Mouse (Mus musculus) embryonic facial prominence, embryonic 14.5 days (tissue): ENCODE measurements at regions not wholly inside any gene's neighbourhood (a gene's known extent, or its start where the extent isn't known, plus 50 kb on each side); places are given as distances from the start of the nearest gene placed in this dataset.

Experiments used
- ATAC-seq: fragments of 200-750 bp; cut with Nextera tagmentation; 2 replicates; pipeline ENCODE4 v1.8.0; 2017; ENCODE audit warnings: low read depth, moderate number of reproducible peaks, moderate TSS enrichment
- DNase-seq: peaks from one replicate; pipeline ENCODE4 v3.0.0-alpha.2; 2015; ENCODE audit warnings: low spot score
- H3K27ac ChIP-seq: fragments of 300-500 bp; sonication (generic); replicated peaks from 2 replicates; pipeline ENCODE4 v1.5.1; 2014; ENCODE audit warnings: low read depth, mild to moderate bottlenecking, low read length, moderate library complexity
- H3K27me3 ChIP-seq: fragments of 300-500 bp; sonication (generic); replicated peaks from 2 replicates; pipeline ENCODE4 v1.6.1; 2014; ENCODE audit warnings: low read length; ENCODE audit not compliant: control insufficient read depth, insufficient read depth
- H3K36me3 ChIP-seq: fragments of 300-500 bp; sonication (generic); 2 replicates; pipeline ENCODE4 v1.6.1; 2014; ENCODE audit warnings: low read length, mixed read lengths; ENCODE audit not compliant: control insufficient read depth, insufficient read depth
- H3K4me1 ChIP-seq: fragments of 300-500 bp; sonication (generic); 2 replicates; pipeline ENCODE4 v1.6.1; 2014; ENCODE audit warnings: antibody characterized with exemption, low read length; ENCODE audit not compliant: control insufficient read depth, insufficient read depth
- H3K4me2 ChIP-seq: fragments of 300-500 bp; sonication (generic); 2 replicates; pipeline ENCODE4 v1.6.1; 2014; ENCODE audit warnings: low read depth, mild to moderate bottlenecking, low read length, moderate library complexity, mixed read lengths
- H3K4me3 ChIP-seq: fragments of 300-500 bp; sonication (generic); 2 replicates; pipeline ENCODE4 v1.5.1; 2014; ENCODE audit warnings: low read depth, mild to moderate bottlenecking, low read length
- H3K9ac ChIP-seq: fragments of 300-500 bp; sonication (generic); 2 replicates; pipeline ENCODE4 v1.6.1; 2014; ENCODE audit warnings: low read depth, mild to moderate bottlenecking, low read length, moderate library complexity, mixed read lengths
- H3K9me3 ChIP-seq: fragments of 300-500 bp; sonication (generic); 2 replicates; pipeline ENCODE4 v1.6.1; 2016; ENCODE audit warnings: low read length; ENCODE audit not compliant: control insufficient read depth
- WGBS: fragments of 180-500 bp; shearing (Covaris S2); extraction: QIAGEN DNeasy Blood & Tissue Kit; methylation state at CpG from one replicate; pipeline ENCODE4 v1.1.7; 2014; 5-methylcytosine and 5-hydroxymethylcytosine counted together

- no peaks in the 10 kb centered on the region for H3K27me3 ChIP-seq
- DNase-seq = no peak
- no peaks in the 10 kb centered on the region for H3K36me3 ChIP-seq
- no peaks in the 10 kb centered on the region for H3K9me3 ChIP-seq
- no peak overlapping the region for H3K4me2 ChIP-seq
- no peak overlapping the region for H3K4me3 ChIP-seq
- H3K9ac ChIP-seq = no peak overlapping the region
- ATAC-seq = no peak
- 46% methylated on average over 4 of the region's 4 CpGs for WGBS
- no peak overlapping the region for H3K27ac ChIP-seq
- no peaks in the 10 kb centered on the region for H3K4me1 ChIP-seq
These were observed 213.5 kb downstream of the Cdh26 start for GRCm38 (mm10) chr2:178643841-178644240.

DNA sequence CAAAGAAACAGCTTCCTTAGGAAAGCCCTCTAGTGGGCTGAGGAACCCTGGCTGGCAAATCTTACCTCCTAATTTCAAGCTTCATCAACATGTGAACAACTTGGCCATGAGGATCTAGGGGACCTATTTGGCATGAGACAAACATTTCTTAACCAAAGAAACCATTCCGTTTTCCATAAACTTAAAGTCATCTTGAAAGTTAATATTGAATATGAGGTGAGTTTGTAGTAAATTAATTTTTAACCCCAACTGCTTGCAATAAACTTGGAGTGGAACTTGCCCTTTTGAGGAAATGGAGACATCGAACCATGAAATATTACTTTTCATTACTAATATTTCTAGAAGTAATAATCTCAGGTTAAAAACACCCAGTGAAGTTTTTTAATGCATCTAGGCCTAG, 229.7 kb downstream of the Cdh26 start:
- Histone ChIP-seq H3K36me3 (no peaks in the 10 kb centered on the region), H3K9me3 (no peaks in the 10 kb centered on the region), H3K27ac (no peak overlapping the region), H3K9ac (no peak overlapping the region), H3K4me3 (no peak overlapping the region), H3K4me1 (no peaks in the 10 kb centered on the region), H3K27me3 (no peaks in the 10 kb centered on the region), H3K4me2 (no peak overlapping the region)
- DNase-seq (no peak), ATAC-seq (no peak)
- whole genome bisulfite sequencing = 87% methylated on average over 2 of the region's 2 CpGs

GRCm38 (mm10) chr2:178662396-178662795, 232.1 kb downstream of the Cdh26 start:
- Histone ChIP-seq H3K9ac (no peak overlapping the region), H3K27ac (no peak overlapping the region), H3K9me3 (no peaks in the 10 kb centered on the region), H3K4me2 (no peak overlapping the region), H3K4me1 (no peaks in the 10 kb centered on the region), H3K27me3 (0 out of 2 replicates have a peak, but pooled peaks cover 5% of the 10 kb centered on the region), H3K4me3 (no peak overlapping the region), H3K36me3 (no peaks in the 10 kb centered on the region)
- WGBS = 29% methylated on average over 1 of the region's 1 CpGs
- ATAC-seq (no peak), DNase-seq (no peak)

- DNase-seq (peak; percentile 75), ATAC-seq (0 out of 2 replicates have a peak, but pooled peaks have one; percentile 41)
- H3K4me1 ChIP-seq = no peaks in the 10 kb centered on the region
- no peaks in the 10 kb centered on the region for H3K36me3 ChIP-seq
- H3K9ac ChIP-seq = no peak overlapping the region
- H3K27me3 ChIP-seq = 0 out of 2 replicates have a peak, but pooled peaks cover 5% of the 10 kb centered on the region
- WGBS = 12% methylated on average over 4 of the region's 4 CpGs
- H3K27ac ChIP-seq = no peak overlapping the region
- no peak overlapping the region for H3K4me3 ChIP-seq
- no peaks in the 10 kb centered on the region for H3K9me3 ChIP-seq
- no peak overlapping the region for H3K4me2 ChIP-seq
These were observed 234.6 kb downstream of the Cdh26 start for GRCm38 (mm10) chr2:178664977-178665376.

DNA sequence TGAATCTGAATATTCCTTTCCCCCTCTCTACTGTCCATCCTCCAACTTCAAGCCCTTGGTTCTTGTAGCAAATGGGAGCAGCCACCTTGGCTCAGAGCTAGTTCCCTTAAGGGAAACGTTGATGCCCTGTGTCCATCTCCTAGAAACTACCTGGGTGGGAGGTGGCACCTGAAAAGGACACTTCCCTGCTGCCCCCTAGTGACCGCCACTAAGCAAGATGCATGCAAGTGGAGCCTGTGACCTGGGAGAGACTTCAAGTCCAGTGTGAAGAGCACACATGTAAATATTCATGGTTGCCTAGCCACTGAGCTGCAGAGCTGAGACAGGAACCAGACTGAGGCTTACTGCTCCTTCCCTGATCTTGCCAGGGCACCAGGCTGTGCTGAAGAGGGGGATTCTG, 238.1 kb downstream of the Cdh26 start:
- Histone ChIP-seq H3K36me3 (no peaks in the 10 kb centered on the region), H3K4me3 (no peak overlapping the region), H3K9ac (no peak overlapping the region), H3K27ac (no peak overlapping the region), H3K27me3 (0 out of 2 replicates have a peak, but pooled peaks cover 5% of the 10 kb centered on the region), H3K4me1 (no peaks in the 10 kb centered on the region), H3K4me2 (no peak overlapping the region), H3K9me3 (no peaks in the 10 kb centered on the region)
- ATAC-seq = no peak
- 6% methylated on average over 2 of the region's 2 CpGs for WGBS
- DNase-seq = no peak

DNA sequence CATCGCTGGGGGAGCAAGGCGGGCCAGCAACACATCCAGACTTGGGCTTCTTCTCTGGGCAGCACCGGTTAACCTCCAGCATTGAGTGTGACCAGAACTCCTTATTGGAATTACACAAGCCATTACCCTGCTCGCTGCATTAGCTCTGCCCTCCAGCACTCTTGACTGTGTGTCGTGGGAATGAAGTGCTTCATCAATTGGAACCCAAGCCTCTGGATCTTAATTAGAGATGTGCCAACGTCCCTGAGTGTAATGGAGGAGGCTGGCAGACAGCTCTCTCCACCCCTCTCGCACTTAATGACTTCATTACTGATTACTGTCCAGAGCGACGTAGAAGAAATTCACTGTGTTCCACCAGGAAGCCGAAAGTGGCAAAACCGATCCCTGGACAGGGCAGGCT, 240.6 kb downstream of the Cdh26 start:
- Histone ChIP-seq H3K4me1 (no peaks in the 10 kb centered on the region), H3K9me3 (no peaks in the 10 kb centered on the region), H3K27me3 (0 out of 2 replicates have a peak, but pooled peaks cover 5% of the 10 kb centered on the region), H3K4me2 (no peak overlapping the region), H3K9ac (no peak overlapping the region), H3K4me3 (no peak overlapping the region), H3K27ac (no peak overlapping the region), H3K36me3 (no peaks in the 10 kb centered on the region)
- no peak for DNase-seq
- 0 out of 2 replicates have a peak, but pooled peaks have one; percentile 14 for ATAC-seq
- 67% methylated on average over 11 of the region's 11 CpGs for WGBS

DNA sequence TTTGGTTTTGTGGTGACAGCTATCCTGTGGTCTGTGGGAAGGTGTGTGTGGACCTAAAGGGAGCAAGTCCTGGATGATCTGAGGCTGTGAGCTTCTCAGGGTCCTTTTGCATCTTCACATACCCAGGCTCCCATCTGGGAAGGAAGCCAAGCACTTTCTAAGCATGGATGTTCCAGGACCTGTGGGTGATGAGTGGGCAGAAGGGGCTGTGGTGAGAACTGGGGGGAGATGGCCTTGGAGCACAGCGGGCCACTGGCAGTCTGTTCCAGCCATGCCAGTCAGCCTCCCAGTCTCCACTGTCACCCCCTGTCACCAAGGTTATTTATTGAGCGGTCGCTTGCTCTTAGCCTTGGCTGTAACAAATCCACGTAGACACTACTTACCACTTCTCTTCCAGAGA, 243.3 kb downstream of the Cdh26 start:
- Histone ChIP-seq H3K9ac (no peak overlapping the region), H3K27me3 (no peaks in the 10 kb centered on the region), H3K4me1 (no peaks in the 10 kb centered on the region), H3K4me3 (no peak overlapping the region), H3K9me3 (no peaks in the 10 kb centered on the region), H3K4me2 (no peak overlapping the region), H3K27ac (no peak overlapping the region), H3K36me3 (no peaks in the 10 kb centered on the region)
- ATAC-seq (peak; percentile 5; the same call in 1 of the 2 replicates), DNase-seq (no peak)
- 96% methylated on average over 4 of the region's 4 CpGs for WGBS

GRCm38 (mm10) chr2:178674621-178675020, 244.3 kb downstream of the Cdh26 start:
- ATAC-seq (no peak), DNase-seq (no peak)
- H3K36me3 ChIP-seq = no peaks in the 10 kb centered on the region
- H3K9ac ChIP-seq = no peak overlapping the region
- no peaks in the 10 kb centered on the region for H3K9me3 ChIP-seq
- no peaks in the 10 kb centered on the region for H3K4me1 ChIP-seq
- no peak overlapping the region for H3K4me3 ChIP-seq
- WGBS = 73% methylated on average over 4 of the region's 4 CpGs
- no peak overlapping the region for H3K27ac ChIP-seq
- no peak overlapping the region for H3K4me2 ChIP-seq
- H3K27me3 ChIP-seq = no peaks in the 10 kb centered on the region

- Histone ChIP-seq H3K36me3 (no peaks in the 10 kb centered on the region), H3K27ac (no peak overlapping the region), H3K9ac (no peak overlapping the region), H3K27me3 (no peaks in the 10 kb centered on the region), H3K4me3 (no peak overlapping the region), H3K4me2 (no peak overlapping the region), H3K9me3 (no peaks in the 10 kb centered on the region), H3K4me1 (no peaks in the 10 kb centered on the region)
- no peak for DNase-seq
- 85% methylated on average over 10 of the region's 10 CpGs for WGBS
- no peak for ATAC-seq
These were observed 246.6 kb downstream of the Cdh26 start for GRCm38 (mm10) chr2:178676970-178677369.
